Mouse (Mus musculus): ENCODE results near the gene Irx2. TPM values are rescaled to one million over a fixed set of nuclear protein-coding genes. Genes with fewer than 3 reads are reported as not detected.

The Irx2 gene
- polyA plus RNA-seq, 1 experiment, result 0.20 TPM

DNA sequence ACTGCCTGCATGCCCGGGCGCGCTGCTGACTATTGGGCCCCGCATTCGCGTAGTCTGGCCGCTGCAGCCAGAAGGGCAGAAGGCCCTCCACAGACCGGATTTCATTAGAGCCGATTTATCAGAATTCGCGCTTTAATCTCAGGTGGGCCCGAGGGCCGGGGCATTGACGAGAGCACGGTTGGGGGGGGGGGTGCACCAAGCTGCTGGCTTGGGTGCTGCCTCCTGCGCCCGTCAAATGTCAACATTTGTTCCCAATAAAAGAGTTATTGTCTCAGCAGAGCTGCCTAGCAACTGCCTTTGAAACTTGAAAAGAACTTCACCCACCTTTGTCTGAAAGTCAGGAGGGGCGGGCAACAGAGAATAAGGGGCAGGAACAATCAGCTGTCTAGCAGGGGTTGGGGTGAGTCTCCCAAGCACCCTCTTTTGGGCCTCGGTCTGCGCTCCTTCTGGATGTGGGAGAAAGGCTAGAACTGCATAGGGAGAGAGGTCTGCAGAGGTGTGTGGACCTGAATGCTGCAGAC lies 7.8 kb downstream of the Irx2 start:
- no peak for DNase-seq (ENCODE audit: extremely low spot score in 1 of 2, low spot score in 1 of 2)

DNA sequence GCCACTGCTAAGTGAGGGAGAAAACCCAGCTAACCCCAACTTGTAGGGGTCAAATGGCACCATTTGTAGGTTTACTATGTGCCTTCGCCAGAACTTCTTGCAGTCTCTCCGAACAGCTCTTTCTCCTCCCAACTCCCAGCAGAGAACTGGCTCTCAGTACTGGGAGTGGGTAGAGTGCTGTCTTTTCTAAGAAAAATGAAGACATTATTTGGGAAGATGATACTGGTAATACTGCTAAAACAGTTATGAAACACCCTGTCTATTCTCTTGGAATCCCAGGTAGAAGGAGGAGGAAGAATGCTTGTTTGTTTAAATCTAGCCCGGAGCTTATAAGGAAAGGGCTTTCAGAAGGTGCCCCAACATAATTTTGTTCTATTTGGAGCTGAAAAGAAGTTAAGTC lies 8.9 kb downstream of the Irx2 start:
- DNase-seq (ENCODE audit: extremely low spot score in 1 of 2, low spot score in 1 of 2), result no peak

DNA sequence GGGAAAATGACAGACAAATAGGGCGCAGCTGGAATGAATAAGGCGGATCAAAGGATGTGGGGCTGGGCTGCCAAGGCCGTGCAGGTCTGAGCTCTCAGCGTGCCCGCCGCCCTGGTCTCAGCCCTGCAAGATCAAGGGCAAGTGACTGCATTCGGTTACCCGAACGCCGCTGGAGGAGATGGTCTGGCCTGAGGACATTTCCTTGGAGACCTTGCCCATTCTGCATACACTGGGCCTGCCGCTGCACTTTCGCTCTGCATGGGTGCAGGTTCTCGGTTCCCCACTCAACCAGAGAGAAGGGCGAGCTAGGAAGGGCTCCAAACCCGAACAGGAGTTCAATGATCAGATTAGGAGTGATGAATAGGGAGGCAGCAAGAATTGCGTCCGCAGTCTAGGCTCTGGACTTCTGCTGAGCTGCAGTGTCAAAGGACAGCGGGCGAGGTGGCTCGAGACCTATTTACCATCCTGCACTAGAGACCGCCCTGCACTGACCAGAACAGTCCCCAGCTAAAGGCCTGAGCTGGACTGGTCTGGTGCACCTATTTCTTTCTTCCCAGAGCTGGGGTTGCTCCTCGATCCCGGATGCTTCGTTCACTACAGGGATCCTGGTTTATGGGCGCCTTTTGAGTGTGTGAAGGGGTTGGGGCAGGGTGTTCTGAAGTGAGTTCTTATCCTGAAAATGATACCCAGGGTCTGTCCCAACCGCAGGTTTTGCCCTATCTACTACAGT lies 9.9 kb downstream of the Irx2 start:
- DNase-seq (ENCODE audit: extremely low spot score in 1 of 2, low spot score in 1 of 2), result no peak

DNA sequence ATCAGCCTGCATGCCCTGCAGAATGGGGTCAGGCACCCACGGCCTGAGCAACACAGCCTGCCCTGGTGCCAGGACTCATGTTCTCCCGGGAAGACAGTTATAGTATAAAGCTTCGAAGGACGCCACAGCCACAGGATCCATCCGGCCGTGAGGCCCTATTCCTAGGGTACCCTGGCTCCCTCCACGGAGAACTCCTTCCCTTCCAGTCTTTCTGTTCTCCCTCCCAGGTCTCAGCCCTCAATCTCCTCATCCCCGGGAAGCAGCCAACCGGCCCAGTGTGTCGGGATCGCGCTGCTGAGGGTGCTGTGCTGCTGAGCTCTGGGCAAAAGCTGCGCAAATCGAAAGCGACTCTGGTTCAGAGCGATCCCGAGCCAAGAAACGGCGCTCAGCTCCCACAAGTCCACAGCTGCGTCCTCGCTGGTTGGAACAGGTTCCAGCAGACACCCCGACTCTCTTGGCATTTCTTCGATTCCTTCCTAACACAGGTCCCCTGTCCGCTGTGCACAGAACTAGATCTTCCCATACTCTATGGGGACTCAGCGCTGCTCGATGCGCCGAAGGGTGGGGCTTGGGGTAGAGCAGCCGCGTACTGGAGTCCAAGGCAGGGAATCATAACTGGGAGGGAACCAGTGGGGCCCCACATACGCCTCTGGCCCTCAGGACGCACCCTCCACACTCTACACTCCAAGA lies 11.0 kb downstream of the Irx2 start:
- DNase-seq (ENCODE audit: extremely low spot score in 1 of 2, low spot score in 1 of 2), result no peak

DNA sequence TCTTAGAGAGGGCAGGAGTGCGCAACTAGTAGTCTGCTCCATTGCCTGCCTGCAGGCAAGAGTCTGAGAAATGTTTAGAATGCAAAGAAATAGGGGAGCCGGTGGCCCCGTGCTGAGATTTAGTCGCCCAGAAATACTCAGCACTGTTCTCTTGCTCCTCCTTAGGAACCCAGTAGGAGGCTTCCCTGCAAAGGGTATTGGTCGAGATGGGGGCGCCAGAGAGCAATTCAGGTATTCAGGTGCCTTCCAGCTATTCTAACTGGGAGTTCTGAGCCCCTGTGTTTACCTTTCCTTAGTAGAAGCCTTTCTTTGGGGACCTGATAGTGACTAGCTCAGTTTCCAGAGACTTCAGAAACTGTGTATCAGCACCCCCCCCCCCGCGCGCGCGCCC lies 11.5 kb downstream of the Irx2 start:
- DNase-seq (ENCODE audit: extremely low spot score in 1 of 2, low spot score in 1 of 2), result no peak

- DNase-seq (ENCODE audit: extremely low spot score in 1 of 2, low spot score in 1 of 2), result no peak
Observed at GRCm38 (mm10) chr13:72656447-72656846, 27.8 kb downstream of the Irx2 start.

DNA sequence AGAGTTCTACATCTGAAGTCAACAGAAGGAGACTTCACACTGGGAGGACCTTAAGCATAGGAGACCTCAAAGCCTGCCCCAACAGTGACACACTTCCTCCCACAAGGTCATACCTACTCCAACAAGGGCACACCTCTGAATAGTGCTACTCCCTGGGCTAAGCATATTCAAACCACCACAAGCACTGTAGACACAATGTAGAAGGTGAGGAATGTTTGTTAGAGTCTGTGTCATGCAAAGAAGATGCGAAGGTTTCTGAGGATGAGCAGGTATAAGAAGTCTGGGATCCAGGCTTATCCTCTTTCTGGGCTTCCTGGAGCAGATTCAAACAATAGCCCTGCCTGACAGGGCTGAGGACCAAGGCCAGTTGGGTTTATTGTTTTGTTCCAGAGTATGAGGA lies 47.2 kb downstream of the Irx2 start:
- DNase-seq (ENCODE audit: extremely low spot score in 1 of 2, low spot score in 1 of 2), result no peak
